Mouse (Mus musculus): ENCODE measurements around the gene Ccdc89.

The Ccdc89 gene

GRCm38 (mm10) chr7:90426020-90427001 is at the start of gene Ccdc89:
Gene Ccdc89 (plus strand): TSS chr7:90426577.
- peak; percentile 88 for DNase-seq

- no peak for DNase-seq
These were observed 42.0 kb upstream of the Ccdc89 start for GRCm38 (mm10) chr7:90384411-90384810.

- no peak for DNase-seq
These were observed 39.4 kb upstream of the Ccdc89 start for GRCm38 (mm10) chr7:90386885-90387459.

GRCm38 (mm10) chr7:90389765-90390164 is 36.6 kb upstream of the Ccdc89 start:
- DNase-seq, result no peak

- no peak for DNase-seq
These were observed 31.3 kb upstream of the Ccdc89 start for GRCm38 (mm10) chr7:90395073-90395472.

GRCm38 (mm10) chr7:90395928-90396327 is 30.4 kb upstream of the Ccdc89 start:
- no peak for DNase-seq

- peak; percentile 28 for DNase-seq
These were observed 16.4 kb upstream of the Ccdc89 start for GRCm38 (mm10) chr7:90409934-90410333.

- DNase-seq, result no peak
These were observed 629 bp downstream of the Ccdc89 start for GRCm38 (mm10) chr7:90427006-90427405.

- no peak for DNase-seq
These were observed 5.8 kb downstream of the Ccdc89 start for GRCm38 (mm10) chr7:90432221-90432620.

GRCm38 (mm10) chr7:90440044-90440443 is 13.7 kb downstream of the Ccdc89 start:
- DNase-seq, result no peak

GRCm38 (mm10) chr7:90442070-90442469 is 15.7 kb downstream of the Ccdc89 start:
- DNase-seq, result no peak

- peak; percentile 97 for DNase-seq
These were observed 16.2 kb downstream of the Ccdc89 start, which contains the start of gene Crebzf for GRCm38 (mm10) chr7:90442518-90443080. Gene Crebzf (plus strand): TSS chr7:90442729.

- peak; percentile 59 for DNase-seq
These were observed 17.0 kb downstream of the Ccdc89 start for GRCm38 (mm10) chr7:90443101-90444091.

- DNase-seq, result no peak
These were observed 17.8 kb downstream of the Ccdc89 start for GRCm38 (mm10) chr7:90444206-90444605.

GRCm38 (mm10) chr7:90456149-90456844 is 29.9 kb downstream of the Ccdc89 start:
- DNase-seq, result no peak

- peak; percentile 87 for DNase-seq
These were observed 30.6 kb downstream of the Ccdc89 start, which contains the start of gene Tmem126a for GRCm38 (mm10) chr7:90456845-90457468. Gene Tmem126a (minus strand): TSS chr7:90457229.

- DNase-seq, result no peak
These were observed 31.1 kb downstream of the Ccdc89 start for GRCm38 (mm10) chr7:90457517-90457916.

- no peak for DNase-seq
These were observed 34.0 kb downstream of the Ccdc89 start for GRCm38 (mm10) chr7:90460330-90460729.

GRCm38 (mm10) chr7:90460930-90461329 is 34.6 kb downstream of the Ccdc89 start:
- DNase-seq, result no peak

GRCm38 (mm10) chr7:90461441-90461840 is 35.1 kb downstream of the Ccdc89 start:
- no peak for DNase-seq

GRCm38 (mm10) chr7:90473511-90473910 is 47.1 kb downstream of the Ccdc89 start:
- no peak for DNase-seq
